In genomic region chr7:34663145-34663544, GRCm38 (mm10) we compare ENCODE assay signal across 23 mouse cellular contexts. TPM values are rescaled to one million over a fixed set of nuclear protein-coding genes. Genes with fewer than 3 reads are reported as not detected.
A peak's percentile ranks its signal among the peaks of the same experiment; 100 is the strongest.
DNase-seq lines count a peak whose midpoint lies in the region; ATAC-seq and TF ChIP-seq lines count a peak whose summit lies in the region.
"Had no signal": no experiment of that assay in that cellular context is flagged by ENCODE, and none has a peak within 500 bp of the region (broad histone marks: within the 10 kb centered on the region; RNA-seq: fewer than 3 reads in every experiment).

No protein-coding gene starts in this region.

- no peak for DNase-seq in midbrain, embryonic 14.5 days
- DNase-seq in retina, embryonic 14.5 days (ENCODE audit: low spot score): no peak
- DNase-seq: adrenal gland, adult 8-10 months; adrenal gland, postnatal 14 days; adrenal gland, postnatal 36 days; B cell, adult 2 months; cerebellum, adult 11-12 months; cerebellum, adult 2 months; cerebellum, adult 9-10 months; cerebellum, postnatal 10 days; cerebellum, postnatal 25 days; forebrain, postnatal 0 days had no signal

- TF ChIP-seq EP300 in ES-Bruce4 (IDR thresholded peaks at IDR 0.05; ENCODE audit: insufficient read depth, low read depth, low read length): peak; percentile 92

- no peak for ATAC-seq in hindbrain, embryonic 13.5 days (ENCODE audit: low FRiP score)
- no peak for ATAC-seq in hindbrain, embryonic 12.5 days (ENCODE audit: low FRiP score)
- ATAC-seq in midbrain, embryonic 13.5 days: 0 out of 2 replicates have a peak, but pooled peaks have one; percentile 44
- ATAC-seq in midbrain, embryonic 14.5 days (ENCODE audit: low FRiP score, low TSS enrichment): no peak
- ATAC-seq: activated CD4-positive, CD25-positive, alpha-beta regulatory T cell, adult 4 months; CD4-positive, CD25-positive, alpha-beta regulatory T cell, adult 4 months; forebrain, embryonic 13.5 days; forebrain, embryonic 15.5 days; forebrain, postnatal 0 days had no signal

- no peak overlapping the region for H3K4me3 ChIP-seq in hindbrain, embryonic 13.5 days
- no peak overlapping the region for H3K4me3 ChIP-seq in hindbrain, embryonic 12.5 days
- H3K4me3 ChIP-seq in midbrain, embryonic 13.5 days (replicated peaks): no peak overlapping the region
- H3K4me3 ChIP-seq in midbrain, embryonic 14.5 days (replicated peaks; ENCODE audit: low read depth, low read length): no peak overlapping the region
- H3K4me3 ChIP-seq in ES-Bruce4 (ENCODE audit: low read depth, low read length): no peak overlapping the region
- H3K4me3 ChIP-seq: embryonic facial prominence, embryonic 10.5 days; embryonic facial prominence, embryonic 12.5 days; forebrain, embryonic 13.5 days; forebrain, embryonic 15.5 days had no signal

- H3K36me3 ChIP-seq in hindbrain, embryonic 13.5 days: no peaks in the 10 kb centered on the region
- H3K36me3 ChIP-seq in hindbrain, embryonic 12.5 days: no peaks in the 10 kb centered on the region
- no peaks in the 10 kb centered on the region for H3K36me3 ChIP-seq in midbrain, embryonic 13.5 days
- H3K36me3 ChIP-seq in midbrain, embryonic 14.5 days (ENCODE audit: control insufficient read depth, insufficient read depth, low read length): no peaks in the 10 kb centered on the region
- H3K36me3 ChIP-seq in ES-Bruce4 (ENCODE audit: control insufficient read depth, insufficient read depth, low read length, poor library complexity, severe bottlenecking): no peaks in the 10 kb centered on the region
- H3K36me3 ChIP-seq: embryonic facial prominence, embryonic 10.5 days; embryonic facial prominence, embryonic 12.5 days; forebrain, embryonic 15.5 days had no signal

- TF ChIP-seq CTCF in ES-Bruce4 (IDR thresholded peaks at IDR 0.05; ENCODE audit: low read depth, low read length): no peak

- TF ChIP-seq POLR2A in ES-Bruce4 (IDR thresholded peaks at IDR 0.05; ENCODE audit: insufficient read depth, low read length): no peak

- peaks cover 14% of the 10 kb centered on the region for H3K4me1 ChIP-seq in hindbrain, embryonic 13.5 days (replicated peaks)
- H3K4me1 ChIP-seq in hindbrain, embryonic 12.5 days: peaks cover 10% of the 10 kb centered on the region
- H3K4me1 ChIP-seq in midbrain, embryonic 13.5 days (replicated peaks): peaks cover 12% of the 10 kb centered on the region
- peaks cover 9% of the 10 kb centered on the region for H3K4me1 ChIP-seq in midbrain, embryonic 14.5 days (ENCODE audit: control insufficient read depth, insufficient read depth, low read length)
- peaks cover 6% of the 10 kb centered on the region for H3K4me1 ChIP-seq in ES-Bruce4 (ENCODE audit: control insufficient read depth, insufficient read depth, low read length)

- no peak overlapping the region for H3K9ac ChIP-seq in hindbrain, embryonic 13.5 days
- no peak overlapping the region for H3K9ac ChIP-seq in hindbrain, embryonic 12.5 days
- H3K9ac ChIP-seq in midbrain, embryonic 13.5 days (replicated peaks): no peak overlapping the region
- H3K9ac ChIP-seq in midbrain, embryonic 14.5 days (replicated peaks; ENCODE audit: low read length): no peak overlapping the region
- no peak overlapping the region for H3K9ac ChIP-seq in ES-Bruce4 (ENCODE audit: low read depth, poor library complexity, severe bottlenecking)
- H3K9ac ChIP-seq: embryonic facial prominence, embryonic 12.5 days; forebrain, embryonic 13.5 days; forebrain, embryonic 15.5 days; forebrain, postnatal 0 days had no signal

- 51% methylated on average over 7 of the region's 7 CpGs for WGBS in hindbrain, embryonic 13.5 days
- 40% methylated on average over 7 of the region's 7 CpGs for WGBS in hindbrain, embryonic 12.5 days
- 45% methylated on average over 7 of the region's 7 CpGs for WGBS in midbrain, embryonic 13.5 days
- 46% methylated on average over 7 of the region's 7 CpGs for WGBS in midbrain, embryonic 14.5 days

- H3K9me3 ChIP-seq in hindbrain, embryonic 13.5 days: no peaks in the 10 kb centered on the region
- H3K9me3 ChIP-seq in hindbrain, embryonic 12.5 days (replicated peaks): no peaks in the 10 kb centered on the region
- H3K9me3 ChIP-seq in midbrain, embryonic 13.5 days: no peaks in the 10 kb centered on the region
- H3K9me3 ChIP-seq in midbrain, embryonic 14.5 days (ENCODE audit: control insufficient read depth, low read length): no peaks in the 10 kb centered on the region
- H3K9me3 ChIP-seq in ES-Bruce4 (replicated peaks; ENCODE audit: control insufficient read depth, insufficient read depth, low read length, poor library complexity, severe bottlenecking): no peaks in the 10 kb centered on the region
- H3K9me3 ChIP-seq: embryonic facial prominence, embryonic 10.5 days; embryonic facial prominence, embryonic 12.5 days; forebrain, embryonic 13.5 days; forebrain, embryonic 15.5 days had no signal

- peak overlapping the region; percentile 52; the same call in 1 of the 2 replicates for H3K27ac ChIP-seq in hindbrain, embryonic 13.5 days
- H3K27ac ChIP-seq in hindbrain, embryonic 12.5 days: no peak overlapping the region
- H3K27ac ChIP-seq in midbrain, embryonic 13.5 days: no peak overlapping the region
- H3K27ac ChIP-seq in midbrain, embryonic 14.5 days (replicated peaks; ENCODE audit: low read depth, low read length): no peak overlapping the region
- no peak overlapping the region for H3K27ac ChIP-seq in ES-Bruce4 (ENCODE audit: insufficient read depth, low read length)
- H3K27ac ChIP-seq: embryonic facial prominence, embryonic 10.5 days; embryonic facial prominence, embryonic 12.5 days; forebrain, embryonic 13.5 days; forebrain, embryonic 15.5 days had no signal

- H3K4me2 ChIP-seq in hindbrain, embryonic 13.5 days: no peak overlapping the region
- no peak overlapping the region for H3K4me2 ChIP-seq in hindbrain, embryonic 12.5 days (replicated peaks)
- H3K4me2 ChIP-seq in midbrain, embryonic 13.5 days (replicated peaks): no peak overlapping the region
- H3K4me2 ChIP-seq in midbrain, embryonic 14.5 days (ENCODE audit: low read length): no peak overlapping the region
- H3K4me2 ChIP-seq: embryonic facial prominence, embryonic 12.5 days; forebrain, embryonic 13.5 days; forebrain, embryonic 15.5 days had no signal

- H3K27me3 ChIP-seq in hindbrain, embryonic 13.5 days: no peaks in the 10 kb centered on the region
- H3K27me3 ChIP-seq in hindbrain, embryonic 12.5 days: no peaks in the 10 kb centered on the region
- H3K27me3 ChIP-seq in midbrain, embryonic 13.5 days: no peaks in the 10 kb centered on the region
- H3K27me3 ChIP-seq in midbrain, embryonic 14.5 days (ENCODE audit: control insufficient read depth, insufficient read depth, low read length): no peaks in the 10 kb centered on the region
- no peaks in the 10 kb centered on the region for H3K27me3 ChIP-seq in ES-Bruce4 (ENCODE audit: control insufficient read depth, insufficient read depth, low read length, poor library complexity, severe bottlenecking)
- H3K27me3 ChIP-seq: CH12.LX; embryonic facial prominence, embryonic 12.5 days; forebrain, embryonic 13.5 days; forebrain, embryonic 15.5 days had no signal

RNA-seq across cellular contexts. Expression of gene Kctd15, which starts 6.6 kb away (rescaled TPM):
- 33.7 and 36.0 TPM in 2 replicates for polyA plus RNA-seq in hindbrain, embryonic 13.5 days (2015; fragmentation: Nextera tagmentation; extraction: Ambion mirVana)
- 36.9 and 42.1 TPM in 2 replicates for polyA plus RNA-seq in hindbrain, embryonic 12.5 days (2016; fragmentation: Nextera tagmentation; extraction: Ambion mirVana)
- 35.2 and 42.8 TPM in 2 replicates for polyA plus RNA-seq in midbrain, embryonic 13.5 days (2015; fragmentation: Nextera tagmentation; extraction: Ambion mirVana)
- polyA plus RNA-seq in midbrain, embryonic 14.5 days (2014; fragmentation: Nextera tagmentation; extraction: Ambion mirVana): 17.5 and 29.1 TPM in 2 replicates
- polyA plus RNA-seq in ES-Bruce4 (2011; ENCODE audit: insufficient read depth, insufficient read length, low read depth, missing spikeins): 23.9 and 33.7 TPM in 2 replicates
- polyA plus RNA-seq: activated CD4-positive, CD25-positive, alpha-beta regulatory T cell, adult 4 months; CD4-positive, CD25-positive, alpha-beta regulatory T cell, adult 4 months had no signal
